Mouse (Mus musculus) G1E (cell line): ENCODE results near the gene Tmem179.

Experiments
- CTCF ChIP-seq: IDR thresholded peaks from 2 replicates; pipeline ENCODE4 v1.5.1; 2012; ENCODE audit warnings: low read depth, low read length, inconsistent platforms, mixed read lengths
- GATA1 ChIP-seq: IDR thresholded peaks from 2 replicates; pipeline ENCODE4 v1.6.1; 2012; ENCODE audit warnings: borderline replicate concordance, low read length, inconsistent platforms, mixed read lengths
- GATA2 ChIP-seq: IDR thresholded peaks from 2 replicates; pipeline ENCODE4 v1.6.1; 2012; ENCODE audit warnings: low read depth, low read length, inconsistent platforms, borderline replicate concordance
- POLR2AphosphoS5 ChIP-seq: IDR thresholded peaks from 2 replicates; pipeline ENCODE4 v1.6.1; 2012; ENCODE audit warnings: low read depth, low read length, inconsistent platforms; ENCODE audit not compliant: insufficient replicate concordance
- TAL1 ChIP-seq: conservative IDR thresholded peaks from 2 replicates; pipeline ENCODE4 v1.6.1; 2012; ENCODE audit warnings: low read depth, low read length, inconsistent platforms, mixed read lengths

- TF ChIP-seq CTCF, result no peak
- no peak for TF ChIP-seq GATA1
- no peak for TF ChIP-seq TAL1
- no peak for TF ChIP-seq POLR2AphosphoS5
- TF ChIP-seq GATA2, result no peak
Measured at GRCm38 (mm10) chr12:112503003-112503771, 13.4 kb downstream of the Tmem179 start.
